Mouse (Mus musculus): ENCODE measurements around the gene Sbf1. TPM values are rescaled to one million over a fixed set of nuclear protein-coding genes. Genes with fewer than 3 reads are reported as not detected.

The Sbf1 gene
- total RNA-seq (2023) = 424 TPM

DNA sequence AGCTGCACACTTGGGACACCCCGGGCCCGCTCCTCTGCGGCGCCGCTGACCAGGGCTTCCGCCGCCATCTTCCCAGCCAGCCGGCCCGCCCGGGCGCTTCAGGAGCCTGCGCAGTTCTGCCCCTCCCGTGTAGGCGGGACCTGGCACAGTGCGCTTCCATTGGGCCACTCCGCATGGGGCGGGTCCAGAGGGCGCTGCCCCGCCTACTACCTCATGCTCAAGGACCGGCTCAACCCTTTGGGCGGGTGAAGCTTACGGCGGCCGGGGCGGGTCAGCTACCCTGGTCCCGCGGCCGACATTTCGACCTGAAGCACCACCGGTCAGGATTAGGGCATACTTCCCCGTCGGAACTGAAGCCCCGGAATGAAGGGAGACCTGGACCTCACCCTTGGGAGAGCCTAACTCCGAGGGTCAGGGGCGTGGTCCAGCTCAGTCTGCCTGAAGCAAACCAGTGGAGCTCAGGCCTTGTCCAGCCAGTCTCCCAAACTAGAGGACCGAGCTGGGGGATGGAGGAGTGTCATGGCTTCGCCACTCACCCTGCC, at the start of gene Sbf1:
TSS of gene Sbf1 (minus strand) at position 122 of the 542 bp plus-strand sequence.

DNA sequence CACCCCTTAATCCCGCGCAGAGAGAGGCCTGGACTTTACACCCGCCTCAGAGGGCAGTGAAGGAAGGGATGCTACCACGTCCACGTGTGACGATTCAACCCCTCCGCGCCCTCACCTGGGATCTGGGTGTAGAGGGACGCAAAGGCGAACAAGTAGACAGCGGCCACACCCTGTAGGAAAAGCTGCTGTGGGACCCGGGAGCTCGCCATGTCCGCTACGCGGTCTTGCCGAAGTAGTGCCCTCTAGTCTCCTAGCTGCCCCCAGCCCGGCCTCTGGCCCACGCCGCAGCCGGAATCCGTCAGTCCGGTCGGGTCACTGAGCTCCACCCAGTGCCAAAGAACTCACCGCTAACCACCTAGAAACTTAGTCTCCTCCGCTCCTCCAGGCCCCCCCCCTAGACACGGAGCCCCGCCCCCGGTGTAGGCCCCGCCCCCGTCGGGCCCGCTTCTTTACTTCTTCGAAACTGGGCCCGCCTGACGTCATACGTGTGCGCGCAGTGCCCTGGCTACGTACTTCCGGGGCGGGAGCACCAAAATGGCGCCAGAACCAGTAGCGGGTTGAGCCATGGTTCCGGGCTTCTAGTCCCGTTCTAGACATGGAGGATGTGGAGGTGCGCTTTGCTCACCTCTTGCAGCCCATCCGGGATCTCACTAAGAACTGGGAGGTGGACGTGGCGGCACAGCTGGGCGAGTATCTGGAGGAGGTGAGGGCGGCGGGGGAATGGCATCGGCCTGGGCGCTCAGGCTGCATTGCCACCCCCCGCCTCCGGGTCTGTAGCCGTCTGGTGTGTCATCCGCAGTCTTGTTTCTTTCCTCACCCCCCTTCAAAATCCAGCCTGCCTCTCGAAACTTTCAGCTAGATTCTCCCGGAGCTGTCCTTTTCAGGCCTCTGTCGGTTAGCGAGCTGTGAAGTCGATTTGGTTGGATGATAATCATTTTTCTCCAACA, 40.4 kb upstream of the Sbf1 start, which contains the start of the genes Lmf2 and Ncaph2:
TSS of gene Lmf2 (minus strand) at position 419 of the 947 bp plus-strand sequence.
TSS of gene Ncaph2 (plus strand) at position 479 of the 947 bp plus-strand sequence.

DNA sequence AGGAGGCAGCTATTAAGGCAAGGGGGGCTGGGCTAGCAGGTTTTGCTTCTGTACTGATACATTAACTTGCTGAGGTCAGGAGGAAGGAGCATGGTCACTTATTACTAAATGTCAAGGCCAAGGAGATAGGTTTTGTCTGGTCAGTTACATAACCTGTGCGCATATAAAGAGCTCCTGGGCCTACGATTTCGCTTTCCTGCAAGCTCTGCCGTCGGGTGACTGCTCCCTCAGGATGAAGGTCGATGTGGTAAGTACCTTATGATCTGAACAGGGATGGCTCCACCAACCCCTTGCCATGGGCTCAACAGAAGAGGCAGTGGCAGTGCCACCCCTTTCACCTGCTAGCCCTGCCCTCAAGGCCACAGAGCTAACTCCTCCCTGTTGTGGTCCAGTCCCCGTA, 19.2 kb upstream of the Sbf1 start, which contains the start of gene Miox:
TSS of gene Miox (plus strand) at position 128 of the 400 bp plus-strand sequence.

DNA sequence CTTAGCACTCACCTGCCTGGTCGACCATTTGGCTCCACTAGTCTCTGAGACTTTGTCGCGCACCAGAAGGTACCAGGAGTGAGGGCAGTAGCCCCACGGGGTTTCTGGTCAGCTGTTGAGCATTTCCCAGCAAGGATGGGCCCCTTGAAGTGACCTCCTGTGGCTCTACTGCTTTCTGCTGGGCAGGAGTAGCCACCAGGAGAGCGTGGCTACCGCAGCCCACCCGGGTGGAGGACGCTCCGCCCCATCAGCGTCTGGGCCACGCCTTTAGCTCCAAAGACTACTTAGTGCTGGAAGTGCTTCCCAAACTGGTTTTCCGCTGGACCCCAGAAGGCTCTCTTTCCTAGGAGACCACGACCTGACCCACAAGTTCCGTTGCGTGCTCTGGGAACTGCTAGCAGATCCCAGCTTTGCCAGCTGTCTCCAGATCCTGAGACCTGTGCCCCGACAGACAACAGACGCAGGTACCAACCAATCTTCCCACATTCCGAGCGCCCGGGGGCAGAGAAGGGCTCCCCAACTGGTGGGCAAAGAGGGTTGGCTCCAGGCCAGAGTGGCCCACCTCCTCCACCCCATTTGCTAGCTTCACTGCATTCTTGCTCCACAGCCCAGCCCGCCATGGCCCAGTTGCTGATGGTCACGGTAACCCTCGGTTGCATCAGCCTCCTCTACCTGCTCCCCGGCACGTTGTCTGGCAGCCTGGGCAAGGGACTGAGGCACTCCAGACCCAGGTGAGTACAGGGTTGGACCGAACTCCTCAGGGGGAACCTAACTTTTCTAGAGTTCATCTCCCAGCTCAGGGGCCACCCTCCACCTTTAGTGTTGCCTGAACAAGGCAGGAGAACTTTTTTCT, 7.8 kb upstream of the Sbf1 start, which contains the start of gene Adm2:
TSS of gene Adm2 (plus strand) at position 51 of the 853 bp plus-strand sequence.

Other genes with a start within 250 kb of the Sbf1 start
- gene Trabd, start 240.2 kb downstream of the Sbf1 start, total RNA-seq (2023) = 39.5 TPM
- 22.8 TPM for gene Selenoo, start 226.2 kb downstream of the Sbf1 start, total RNA-seq (2023)
- gene Tubgcp6, start 192.2 kb downstream of the Sbf1 start, total RNA-seq (2023) = 33.7 TPM
- 13.4 TPM for gene Hdac10, start 186.6 kb downstream of the Sbf1 start, total RNA-seq (2023)
- gene Mapk12, start 174.6 kb downstream of the Sbf1 start, total RNA-seq (2023) = 0.37 TPM
- 7.1 TPM for gene Mapk11, start 165.7 kb downstream of the Sbf1 start, total RNA-seq (2023)
- 1.8 TPM for gene Plxnb2, start 134.5 kb downstream of the Sbf1 start, total RNA-seq (2023)
- 24.3 TPM for gene Dennd6b, start 118.8 kb downstream of the Sbf1 start, total RNA-seq (2023)
- gene Ppp6r2, start 103.8 kb downstream of the Sbf1 start, total RNA-seq (2023) = 38.3 TPM
- not detected for gene Adm2, start 7.4 kb upstream of the Sbf1 start, total RNA-seq (2023)
- not detected for gene Miox, start 19.1 kb upstream of the Sbf1 start, total RNA-seq (2023)
- 33.6 TPM for gene Lmf2, start 40.3 kb upstream of the Sbf1 start, total RNA-seq (2023)
- gene Ncaph2, start 40.4 kb upstream of the Sbf1 start, total RNA-seq (2023) = 117 TPM
- 17.8 TPM for gene Sco2, start 58.5 kb upstream of the Sbf1 start, total RNA-seq (2023)
- 0.49 TPM for gene Tymp, start 61.7 kb upstream of the Sbf1 start, total RNA-seq (2023)
- gene Odf3b, start 64.0 kb upstream of the Sbf1 start, total RNA-seq (2023) = not detected
- not detected for gene Klhdc7b, start 69.6 kb upstream of the Sbf1 start, total RNA-seq (2023)
- not detected for gene Syce3, start 95.2 kb upstream of the Sbf1 start, total RNA-seq (2023)
- gene Cpt1b, start 110.6 kb upstream of the Sbf1 start, total RNA-seq (2023) = 8.1 TPM
- gene C730034F03Rik, start 114.3 kb upstream of the Sbf1 start, total RNA-seq (2023) = 12.1 TPM
- not detected for gene Gm44502, start 114.4 kb upstream of the Sbf1 start, total RNA-seq (2023)
- gene Chkb, start 114.6 kb upstream of the Sbf1 start, total RNA-seq (2023) = 220 TPM
- gene Mapk8ip2, start 138.6 kb upstream of the Sbf1 start, total RNA-seq (2023) = not detected
- gene Arsa, start 162.1 kb upstream of the Sbf1 start, total RNA-seq (2023) = 13.4 TPM
- 0.43 TPM for gene Shank3, start 184.3 kb upstream of the Sbf1 start, total RNA-seq (2023)

All from CD8-positive naive resting alpha-beta T cell, adult 57 days (primary cell).